Mouse (Mus musculus) embryonic facial prominence, embryonic 11.5 days (tissue): ENCODE results near the gene Tmem240. TPM values are rescaled to one million over a fixed set of nuclear protein-coding genes. Genes with fewer than 3 reads are reported as not detected.
"Not testable (repeated sequence)": the region's sequence is repeated elsewhere in the genome, so short reads cannot be mapped to it uniquely, and the experiment has no call there.

Experiments
- ATAC-seq: fragments of 200-750 bp; cut with Nextera tagmentation; replicated peaks from 2 replicates; pipeline ENCODE4 v1.8.0; 2017; ENCODE audit warnings: low read depth; ENCODE audit not compliant: insufficient number of reproducible peaks, low FRiP score, low TSS enrichment
- DNase-seq: peaks from one replicate; pipeline ENCODE4 v3.0.0-alpha.2; 2015; ENCODE audit warnings: low spot score
- H3K27ac ChIP-seq: fragments of 300-500 bp; sonication (generic); replicated peaks from 2 replicates; pipeline ENCODE4 v1.5.1; 2014; ENCODE audit warnings: mild to moderate bottlenecking, low read depth, low read length, control low read depth
- H3K27me3 ChIP-seq: fragments of 300-500 bp; sonication (generic); 2 replicates; pipeline ENCODE4 v1.6.1; 2014; ENCODE audit warnings: mild to moderate bottlenecking, low read length, moderate library complexity, mixed read lengths; ENCODE audit not compliant: control insufficient read depth, insufficient read depth
- H3K36me3 ChIP-seq: fragments of 300-500 bp; sonication (generic); replicated peaks from 2 replicates; pipeline ENCODE4 v1.6.1; 2014; ENCODE audit warnings: low read depth, mild to moderate bottlenecking, low read length, moderate library complexity, mixed read lengths; ENCODE audit not compliant: control insufficient read depth, insufficient read depth
- H3K4me1 ChIP-seq: fragments of 300-500 bp; sonication (generic); 2 replicates; pipeline ENCODE4 v1.6.1; 2014; ENCODE audit warnings: low read length, mixed read lengths; ENCODE audit not compliant: control insufficient read depth, insufficient read depth
- H3K4me2 ChIP-seq: fragments of 300-500 bp; sonication (generic); 2 replicates; pipeline ENCODE4 v1.6.1; 2014; ENCODE audit warnings: low read depth, mild to moderate bottlenecking, control low read depth, low read length, moderate library complexity
- H3K4me3 ChIP-seq: fragments of 300-500 bp; sonication (generic); 2 replicates; pipeline ENCODE4 v1.5.1; 2014; ENCODE audit warnings: low read depth, low read length, control low read depth
- H3K9ac ChIP-seq: fragments of 300-500 bp; sonication (generic); replicated peaks from 2 replicates; pipeline ENCODE4 v1.6.1; 2014; ENCODE audit warnings: mild to moderate bottlenecking, control low read depth, low read length
- H3K9me3 ChIP-seq: fragments of 300-500 bp; sonication (generic); replicated peaks from 2 replicates; pipeline ENCODE4 v1.6.1; 2016; ENCODE audit warnings: mild to moderate bottlenecking, low read length, inconsistent platforms, mixed read lengths; ENCODE audit not compliant: control insufficient read depth
- WGBS: fragments of 180-500 bp; shearing (Covaris S2); extraction: QIAGEN DNeasy Blood & Tissue Kit; methylation state at CpG from one replicate; pipeline ENCODE4 v1.1.7; 2014; 5-methylcytosine and 5-hydroxymethylcytosine counted together
- polyA plus RNA-seq: library from polyadenylated mRNA; unstranded; fragments of >200 nt; fragmentation: Nextera tagmentation; extraction: Ambion mirVana; gene quantifications from 2 replicates; pipeline ENCODE4 v1.2.1, GENCODE M21; 2014

The Tmem240 gene
- polyA plus RNA-seq, 1 experiment from 2014 or later, result 0.56 TPM

DNA sequence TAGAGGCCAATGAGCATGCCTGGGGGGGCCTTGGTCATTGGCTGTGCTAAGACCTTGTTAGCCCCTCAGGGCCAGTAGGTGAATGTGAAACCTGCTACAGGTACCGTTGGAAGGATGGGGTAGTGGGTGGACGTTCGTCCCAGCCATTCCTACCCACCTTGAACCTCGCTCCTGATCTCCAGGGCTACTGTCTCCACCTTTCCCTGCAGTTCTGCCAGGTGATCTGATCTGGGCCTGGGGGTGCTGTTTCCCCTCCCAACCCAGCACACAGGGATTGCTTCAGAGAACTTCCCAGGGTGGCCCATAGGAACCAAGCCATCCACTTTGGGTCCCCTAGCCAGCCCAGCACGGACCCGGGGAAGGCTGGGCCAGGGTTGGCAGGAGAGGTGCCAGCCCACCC, 4.6 kb downstream of the Tmem240 start:
- no peaks in the 10 kb centered on the region; the same call in none of the 2 replicates for H3K36me3 ChIP-seq
- WGBS, result 85% methylated on average over 6 of the region's 6 CpGs

DNA sequence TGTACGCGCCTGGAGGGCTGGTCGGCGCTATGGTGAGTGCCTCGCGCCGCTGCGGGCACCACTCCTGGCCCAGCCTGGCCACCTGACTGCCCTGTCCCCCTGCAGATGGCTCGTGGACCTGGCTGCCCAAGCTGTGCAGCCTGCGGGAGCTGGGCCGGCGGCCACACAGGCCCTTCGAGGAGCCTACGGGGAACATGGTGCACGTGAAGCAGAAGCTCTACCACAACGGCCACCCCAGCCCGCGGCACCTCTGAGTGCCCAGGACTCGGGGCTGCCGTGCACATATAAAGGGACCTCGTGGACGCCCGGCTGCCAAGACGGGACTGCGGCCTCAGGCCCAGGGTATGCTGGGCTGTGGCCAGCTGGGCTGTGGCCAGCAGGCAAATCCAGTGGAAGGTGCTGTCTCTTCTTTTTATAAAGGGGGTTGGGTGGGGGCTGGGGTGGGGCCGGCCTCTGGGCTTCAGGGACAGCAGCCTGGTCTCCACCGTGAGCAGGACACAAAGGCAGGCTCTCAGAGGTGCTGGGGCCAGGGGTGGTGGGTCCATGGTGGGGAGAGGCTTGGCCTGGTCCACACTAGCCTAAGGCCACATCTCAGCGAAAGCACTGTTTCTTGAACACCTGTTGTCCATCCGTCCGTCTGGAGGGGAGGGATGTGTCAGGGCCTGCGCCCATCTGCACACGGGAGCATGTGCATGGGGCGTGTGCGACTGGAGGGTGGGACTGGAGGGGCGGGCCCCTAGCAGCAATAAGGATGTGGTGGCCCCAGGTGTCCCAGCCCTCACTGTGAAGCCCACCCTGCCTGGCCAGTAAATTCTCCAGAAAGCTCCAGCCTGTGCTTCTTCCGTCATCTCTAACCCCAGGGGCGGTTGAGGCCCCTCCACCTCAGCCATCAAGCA, 5.4 kb downstream of the Tmem240 start:
- Histone ChIP-seq H3K4me3 (no peak overlapping the region), H3K27ac (no peak overlapping the region), H3K4me1 (no peaks in the 10 kb centered on the region), H3K9me3 (no peaks in the 10 kb centered on the region), H3K9ac (no peak overlapping the region), H3K27me3 (no peaks in the 10 kb centered on the region), H3K36me3 (no peaks in the 10 kb centered on the region; the same call in none of the 2 replicates), H3K4me2 (no peak overlapping the region)
- ATAC-seq, result no peak
- 83% methylated on average over 37 of the region's 37 CpGs for WGBS
- DNase-seq, result no peak

More for the DNA sequence above, 4.6 kb downstream of the Tmem240 start:
- Histone ChIP-seq H3K27ac (no peak overlapping the region), H3K4me3 (no peak overlapping the region), H3K9ac (no peak overlapping the region), H3K27me3 (no peaks in the 10 kb centered on the region), H3K9me3 (no peaks in the 10 kb centered on the region), H3K4me1 (no peaks in the 10 kb centered on the region), H3K4me2 (no peak overlapping the region)
- ATAC-seq (no peak), DNase-seq (no peak)

DNA sequence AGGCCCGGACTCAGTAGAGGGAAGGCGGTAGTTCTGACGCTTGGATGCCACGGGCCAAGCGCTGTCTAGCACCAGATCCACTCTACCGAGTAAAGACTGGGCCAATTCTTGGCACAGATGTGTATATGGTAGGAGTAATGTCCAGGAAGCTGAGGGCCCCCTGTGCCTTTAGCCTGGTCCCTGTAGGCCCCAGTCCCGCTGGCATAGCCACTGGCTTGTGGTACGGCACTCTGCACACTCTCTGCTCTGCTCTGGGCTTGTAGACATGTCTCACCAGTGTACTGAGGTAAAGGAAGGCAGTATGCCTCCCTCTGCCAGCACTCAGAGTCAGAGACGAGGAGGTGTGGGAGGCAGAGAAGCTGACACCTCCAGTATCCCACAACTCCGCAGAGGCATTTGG, 6.1 kb downstream of the Tmem240 start:
- H3K4me3 ChIP-seq, H3K4me2 ChIP-seq, H3K27ac ChIP-seq, DNase-seq, H3K27me3 ChIP-seq, H3K9me3 ChIP-seq, ATAC-seq, H3K36me3 ChIP-seq, H3K9ac ChIP-seq, H3K4me1 ChIP-seq: not testable (repeated sequence)
- 92% methylated on average over 10 of the region's 10 CpGs for WGBS

DNA sequence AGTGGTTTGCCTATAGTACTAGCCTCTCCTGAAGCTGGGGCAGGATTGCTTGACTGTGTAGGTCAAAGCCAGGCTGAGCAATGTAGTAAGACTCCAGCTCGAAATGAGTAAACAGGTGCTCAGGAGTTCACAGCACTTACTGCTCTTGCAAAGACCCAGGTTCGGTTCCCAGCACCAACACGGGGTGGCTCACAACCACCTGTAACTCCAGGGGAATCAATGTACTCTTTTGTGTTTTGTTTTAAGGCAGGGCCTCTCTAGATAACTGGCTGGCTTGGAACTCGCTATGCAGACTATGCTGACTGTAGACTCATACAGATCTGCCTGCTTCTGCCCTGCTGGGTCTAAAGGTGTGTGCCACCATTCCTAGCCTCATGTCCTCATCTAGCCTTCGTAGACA, 8.1 kb downstream of the Tmem240 start:
- peaks cover 5% of the 10 kb centered on the region for H3K36me3 ChIP-seq
- no peaks in the 10 kb centered on the region for H3K27me3 ChIP-seq
- H3K4me2 ChIP-seq, result no peak overlapping the region
- DNase-seq (no peak), ATAC-seq (no peak)
- no peak overlapping the region for H3K27ac ChIP-seq
- H3K9ac ChIP-seq, result no peak overlapping the region
- H3K9me3 ChIP-seq, result no peaks in the 10 kb centered on the region
- no peaks in the 10 kb centered on the region for H3K4me1 ChIP-seq
- WGBS, result 89% methylated on average over 5 of the region's 5 CpGs
- no peak overlapping the region for H3K4me3 ChIP-seq

DNA sequence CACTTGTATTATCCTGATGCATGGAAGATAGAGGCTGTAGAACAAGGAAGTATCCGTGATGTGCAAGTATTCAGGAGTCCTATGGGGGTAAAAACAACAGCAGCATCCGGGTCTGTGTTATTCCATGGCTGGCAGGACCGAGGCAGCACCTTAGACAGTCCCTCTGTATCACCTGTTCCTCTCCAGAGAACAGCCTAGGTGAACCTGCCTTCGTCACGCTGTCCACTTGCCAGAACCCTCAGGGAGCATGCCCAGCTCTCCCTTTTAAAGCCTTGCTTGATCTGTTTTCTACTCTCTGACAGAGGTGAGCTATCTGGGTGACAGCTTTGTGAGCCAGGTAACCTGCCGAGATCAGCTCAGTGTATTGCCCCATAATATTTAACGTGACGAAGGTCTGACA, 9.9 kb downstream of the Tmem240 start:
- DNase-seq (no peak), ATAC-seq (no peak)
- H3K4me1 ChIP-seq, result no peaks in the 10 kb centered on the region
- H3K4me2 ChIP-seq, result no peak overlapping the region
- H3K27ac ChIP-seq, result no peak overlapping the region
- peaks cover 8% of the 10 kb centered on the region for H3K36me3 ChIP-seq
- 96% methylated on average over 8 of the region's 8 CpGs for WGBS
- no peaks in the 10 kb centered on the region for H3K27me3 ChIP-seq
- H3K4me3 ChIP-seq, result no peak overlapping the region
- H3K9me3 ChIP-seq, result no peaks in the 10 kb centered on the region
- H3K9ac ChIP-seq, result no peak overlapping the region

DNA sequence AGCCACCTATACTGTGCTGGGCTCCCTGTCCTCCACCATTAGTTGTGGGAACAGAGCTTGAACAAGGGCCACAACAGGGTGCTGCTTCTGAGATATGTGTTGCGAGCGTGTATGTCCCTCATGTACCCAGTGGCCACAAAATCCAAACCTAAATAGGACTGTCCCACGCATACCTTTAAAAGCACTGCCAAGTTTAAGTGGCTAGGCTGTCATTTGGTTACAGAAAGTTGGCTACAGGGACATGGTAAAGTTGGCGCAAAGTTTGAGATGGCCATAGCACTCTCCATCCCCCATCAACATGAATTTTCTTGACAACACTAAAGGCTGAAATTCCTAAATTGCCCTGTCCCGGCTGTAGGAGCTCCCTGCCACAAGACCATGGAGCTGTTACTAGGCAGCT, 10.5 kb downstream of the Tmem240 start:
- 85% methylated on average over 5 of the region's 5 CpGs for WGBS
- DNase-seq (no peak), ATAC-seq (no peak)
- Histone ChIP-seq H3K4me1 (no peaks in the 10 kb centered on the region), H3K9me3 (no peaks in the 10 kb centered on the region), H3K4me2 (no peak overlapping the region), H3K9ac (no peak overlapping the region), H3K4me3 (no peak overlapping the region), H3K27me3 (no peaks in the 10 kb centered on the region), H3K36me3 (peaks cover 11% of the 10 kb centered on the region), H3K27ac (no peak overlapping the region)

DNA sequence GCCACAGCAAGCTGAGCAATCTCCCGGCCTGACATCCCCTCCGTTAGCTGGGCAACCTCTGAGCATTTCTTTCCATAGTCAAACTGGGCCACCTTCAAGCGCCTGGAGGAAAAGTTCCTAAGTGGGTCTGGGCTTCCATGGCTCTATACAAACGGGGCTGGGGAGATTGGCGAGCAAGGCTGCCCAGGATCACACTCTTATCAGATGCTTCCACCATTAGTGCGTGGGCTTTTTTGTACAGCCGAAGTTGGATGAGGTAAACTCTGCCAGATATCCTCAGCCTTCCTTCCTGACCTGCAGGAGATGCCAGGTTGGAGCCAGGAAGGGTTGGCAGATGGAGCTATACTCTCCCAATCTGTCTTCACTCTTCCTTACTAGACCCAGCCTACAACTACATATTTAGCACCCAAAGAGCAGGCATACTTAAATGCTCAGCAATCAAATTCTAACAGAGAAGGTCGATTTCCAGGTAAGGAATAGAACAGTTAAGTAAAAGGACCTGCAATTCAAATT, 11.5 kb downstream of the Tmem240 start:
- DNase-seq (no peak), ATAC-seq (no peak)
- H3K4me3 ChIP-seq, result no peak overlapping the region
- no peak overlapping the region for H3K4me2 ChIP-seq
- no peaks in the 10 kb centered on the region for H3K9me3 ChIP-seq
- H3K36me3 ChIP-seq, result peaks cover 17% of the 10 kb centered on the region
- H3K27me3 ChIP-seq, result no peaks in the 10 kb centered on the region
- no peaks in the 10 kb centered on the region for H3K4me1 ChIP-seq
- H3K27ac ChIP-seq, result no peak overlapping the region
- 86% methylated on average over 8 of the region's 8 CpGs for WGBS
- no peak overlapping the region for H3K9ac ChIP-seq
